Mouse (Mus musculus): ENCODE measurements around the gene Cdk8. TPM values are rescaled to one million over a fixed set of nuclear protein-coding genes. Genes with fewer than 3 reads are reported as not detected.

The Cdk8 gene
- polyA plus RNA-seq, 1 experiment from 2014 or later, result 18.6 TPM

DNA sequence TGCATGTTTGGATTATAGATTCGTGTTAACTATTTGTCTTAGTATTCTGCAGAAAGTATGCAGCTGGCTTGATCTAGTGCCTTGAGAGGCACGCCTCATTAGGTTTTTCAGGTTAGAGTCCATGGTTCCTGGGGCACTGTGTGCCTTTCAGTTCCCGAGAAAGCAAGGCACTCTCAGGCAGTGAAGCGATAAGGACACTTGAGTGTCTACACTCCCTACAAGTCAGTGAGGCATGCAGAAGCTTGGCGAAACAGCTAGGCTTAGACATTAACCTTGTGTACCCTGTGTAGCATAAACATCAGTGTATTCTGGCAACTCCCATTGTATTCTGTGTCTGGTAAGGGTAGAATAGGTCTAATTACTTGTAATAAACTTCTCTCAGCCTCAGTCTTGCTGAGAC lies 25.5 kb upstream of the Cdk8 start:
- no peak for ATAC-seq (replicated peaks)
- Histone ChIP-seq H3K36me3 (peaks cover 85% of the 10 kb centered on the region), H3K4me2 (replicated peaks) (no peak overlapping the region), H3K27ac (replicated peaks) (no peak overlapping the region), H3K4me1 (no peaks in the 10 kb centered on the region), H3K27me3 (no peaks in the 10 kb centered on the region), H3K9me3 (no peaks in the 10 kb centered on the region), H3K9ac (replicated peaks) (no peak overlapping the region), H3K4me3 (no peak overlapping the region)
- 92% methylated on average over 5 of the region's 5 CpGs for WGBS

GRCm38 (mm10) chr5:146220501-146220878 lies 10.5 kb upstream of the Cdk8 start:
- H3K27ac ChIP-seq (replicated peaks), result peak overlapping the region; percentile 96
- H3K4me2 ChIP-seq (replicated peaks), result peak overlapping the region; percentile 67
- peak overlapping the region; percentile 86 for H3K4me3 ChIP-seq
- H3K36me3 ChIP-seq, result peaks cover 18% of the 10 kb centered on the region
- 6% methylated on average over 13 of the region's 13 CpGs for WGBS
- H3K9me3 ChIP-seq, result no peaks in the 10 kb centered on the region
- peaks cover 23% of the 10 kb centered on the region for H3K4me1 ChIP-seq
- no peaks in the 10 kb centered on the region for H3K27me3 ChIP-seq
- H3K9ac ChIP-seq (replicated peaks), result peak overlapping the region; percentile 83
- peak; percentile 65 for ATAC-seq (replicated peaks)

DNA sequence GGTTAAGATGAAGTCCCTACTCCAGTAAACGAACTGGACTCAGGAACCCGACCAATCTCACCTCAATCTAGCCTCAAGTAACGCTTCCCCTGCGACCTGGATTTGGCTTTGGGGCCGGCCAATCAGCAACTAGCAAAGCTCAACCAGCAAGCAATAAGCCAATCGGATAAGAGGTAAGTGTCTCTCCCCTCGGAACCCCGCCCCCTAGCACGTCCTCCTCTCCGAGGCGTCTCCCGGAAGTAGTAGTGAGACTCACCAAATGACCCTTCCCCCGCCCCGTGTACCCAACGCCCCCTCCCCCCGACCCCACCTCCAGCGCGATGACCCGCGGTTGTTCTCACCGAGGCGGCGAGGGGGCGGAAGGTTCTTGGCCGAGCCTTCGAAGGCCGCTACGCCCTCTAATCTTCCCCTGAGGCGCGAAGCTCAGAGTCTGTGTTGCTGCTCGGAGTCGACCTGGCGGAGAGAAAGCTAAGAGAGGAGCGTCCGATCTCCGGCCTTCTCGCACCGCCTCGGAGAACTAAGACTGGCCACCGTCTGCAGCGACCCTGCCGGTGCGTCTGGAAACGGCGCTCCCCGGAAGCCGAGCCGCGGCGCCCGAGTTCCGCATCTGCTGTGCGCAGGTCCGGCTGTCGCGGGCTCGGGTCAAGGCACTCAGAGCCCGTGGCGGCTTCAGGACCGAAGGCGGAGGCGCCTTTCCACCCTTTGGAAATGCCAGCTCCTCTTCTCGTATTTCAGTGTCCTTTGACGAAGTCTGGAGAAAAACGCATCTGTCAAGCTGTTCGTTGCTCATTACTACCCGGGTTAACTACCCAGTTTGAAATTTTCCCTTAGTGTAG lies 9.9 kb upstream of the Cdk8 start, which contains the start of gene Rnf6:
Rnf6 (minus strand) TSS at position 677 of the 836 bp plus-strand sequence.
- peak within 1 kb of the TSS; percentile 96 for H3K27ac ChIP-seq (replicated peaks)
- ATAC-seq (replicated peaks), result peak; percentile 99
- H3K4me2 ChIP-seq (replicated peaks), result peak within 1 kb of the TSS; percentile 67
- H3K27me3 ChIP-seq, result no peaks in the 10 kb centered on the region
- H3K4me3 ChIP-seq, result peak within 1 kb of the TSS; percentile 86
- under 1% methylated on average over 66 of the region's 67 CpGs for WGBS
- peak within 1 kb of the TSS; percentile 83 for H3K9ac ChIP-seq (replicated peaks)
- peaks cover 12% of the 10 kb centered on the region for H3K36me3 ChIP-seq
- H3K9me3 ChIP-seq, result no peaks in the 10 kb centered on the region
- peaks cover 23% of the 10 kb centered on the region for H3K4me1 ChIP-seq

DNA sequence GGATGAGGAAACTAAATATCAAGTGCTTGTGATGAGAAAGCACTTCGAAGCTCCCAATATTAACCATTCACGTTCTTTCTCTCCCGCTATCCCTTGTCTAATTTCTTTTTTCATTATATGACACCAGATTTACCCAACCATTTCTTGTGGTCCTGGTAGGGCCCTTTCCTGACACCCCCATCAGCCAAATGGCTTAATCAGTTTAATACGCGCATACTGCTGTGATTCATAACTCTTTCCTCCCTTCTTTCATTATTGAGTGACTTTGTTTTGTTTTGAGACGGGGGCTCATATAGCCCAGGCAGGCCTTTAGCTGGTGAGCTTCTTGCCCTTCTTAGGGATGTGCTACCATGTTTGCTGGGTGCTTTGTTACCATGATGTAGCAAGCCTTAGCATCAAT lies 9.3 kb upstream of the Cdk8 start:
- peaks cover 23% of the 10 kb centered on the region for H3K4me1 ChIP-seq
- H3K27me3 ChIP-seq, result no peaks in the 10 kb centered on the region
- H3K36me3 ChIP-seq, result peaks cover 10% of the 10 kb centered on the region
- peak overlapping the region; percentile 86 for H3K4me3 ChIP-seq
- peak overlapping the region; percentile 96 for H3K27ac ChIP-seq (replicated peaks)
- no peaks in the 10 kb centered on the region for H3K9me3 ChIP-seq
- no peak for ATAC-seq (replicated peaks)
- WGBS, result 31% methylated on average over 6 of the region's 6 CpGs
- H3K4me2 ChIP-seq (replicated peaks), result peak overlapping the region; percentile 67
- H3K9ac ChIP-seq (replicated peaks), result peak overlapping the region; percentile 83

GRCm38 (mm10) chr5:146223786-146224185 lies 7.2 kb upstream of the Cdk8 start:
- Histone ChIP-seq H3K4me3 (no peak overlapping the region), H3K9ac (replicated peaks) (no peak overlapping the region), H3K27me3 (no peaks in the 10 kb centered on the region), H3K4me2 (replicated peaks) (no peak overlapping the region), H3K36me3 (peaks cover 2% of the 10 kb centered on the region), H3K27ac (replicated peaks) (no peak overlapping the region), H3K9me3 (no peaks in the 10 kb centered on the region), H3K4me1 (peaks cover 23% of the 10 kb centered on the region)
- 79% methylated on average over 5 of the region's 5 CpGs for WGBS
- no peak for ATAC-seq (replicated peaks)

DNA sequence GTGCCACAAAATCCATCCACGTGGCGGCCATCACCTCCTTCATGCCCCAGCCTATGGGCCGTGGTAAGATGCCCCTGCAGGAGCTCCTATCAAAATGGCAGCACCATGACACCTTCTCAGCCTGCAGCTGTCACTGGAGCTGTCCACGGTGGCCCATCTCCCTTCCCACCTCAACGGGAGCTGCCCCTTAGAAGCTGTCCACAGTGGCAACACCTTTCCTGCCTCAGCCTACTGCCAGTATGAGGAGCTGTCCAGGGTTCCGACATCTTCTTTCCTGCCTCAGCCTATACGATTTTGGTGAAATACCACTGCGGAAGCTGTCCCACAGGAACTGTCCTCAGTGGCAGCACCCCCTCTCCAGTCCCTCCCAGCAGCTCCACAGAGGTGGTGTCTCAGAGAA lies 3.5 kb upstream of the Cdk8 start:
- no peaks in the 10 kb centered on the region for H3K27me3 ChIP-seq
- peaks cover 5% of the 10 kb centered on the region for H3K4me1 ChIP-seq
- H3K9ac ChIP-seq (replicated peaks), result no peak overlapping the region
- H3K4me2 ChIP-seq (replicated peaks), result no peak overlapping the region
- no peak overlapping the region for H3K27ac ChIP-seq (replicated peaks)
- 87% methylated on average over 8 of the region's 8 CpGs for WGBS
- H3K9me3 ChIP-seq, result no peaks in the 10 kb centered on the region
- no peaks in the 10 kb centered on the region for H3K36me3 ChIP-seq
- H3K4me3 ChIP-seq, result no peak overlapping the region
- ATAC-seq (replicated peaks), result no peak

DNA sequence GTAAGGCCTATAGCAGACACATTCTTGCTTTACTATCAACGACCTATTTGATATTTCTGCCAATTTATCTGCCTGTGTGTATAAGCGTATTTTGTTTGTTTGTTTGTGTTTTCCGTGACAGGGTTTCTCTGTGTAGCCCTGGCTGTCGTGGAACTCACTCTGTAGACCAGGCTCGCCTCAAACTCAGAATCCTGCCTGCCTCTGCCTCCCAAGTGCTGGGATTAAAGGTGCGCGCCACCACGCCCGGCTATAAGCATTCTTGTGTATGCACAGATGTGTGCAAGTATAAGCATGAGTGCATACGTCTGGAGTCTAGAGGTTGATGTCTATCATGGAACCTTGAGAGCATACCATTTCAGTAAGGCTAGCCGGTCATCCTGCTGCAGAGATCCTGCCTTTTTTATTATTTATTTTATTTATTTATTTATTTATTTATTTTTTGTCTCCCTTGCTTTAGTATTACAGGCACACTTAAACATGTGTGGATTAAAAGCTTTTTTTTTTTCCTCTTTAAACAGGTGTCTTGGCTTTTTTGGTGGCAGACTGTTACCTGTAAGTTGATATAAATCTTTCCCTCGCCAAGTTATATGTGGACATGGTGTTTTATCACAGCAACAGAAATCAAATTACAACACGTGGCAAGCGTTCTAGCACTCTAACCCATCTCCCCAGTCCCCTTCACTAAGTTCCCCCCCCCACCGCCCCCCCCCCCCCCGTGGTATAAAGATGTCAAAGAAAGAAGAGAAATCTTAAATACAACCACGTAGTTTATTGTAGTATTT lies 970 bp upstream of the Cdk8 start:
- H3K27me3 ChIP-seq, result no peaks in the 10 kb centered on the region
- H3K27ac ChIP-seq (replicated peaks), result peak overlapping the region; percentile 99
- H3K4me3 ChIP-seq, result peak overlapping the region; percentile 94
- 57% methylated on average over 17 of the region's 17 CpGs for WGBS
- peaks cover 22% of the 10 kb centered on the region for H3K4me1 ChIP-seq
- no peaks in the 10 kb centered on the region for H3K36me3 ChIP-seq
- peak overlapping the region; percentile 67 for H3K9ac ChIP-seq (replicated peaks)
- H3K9me3 ChIP-seq, result no peaks in the 10 kb centered on the region
- H3K4me2 ChIP-seq (replicated peaks), result peak overlapping the region; percentile 51
- peak; percentile 0; the same call in 1 of the 2 replicates for ATAC-seq (replicated peaks)

DNA sequence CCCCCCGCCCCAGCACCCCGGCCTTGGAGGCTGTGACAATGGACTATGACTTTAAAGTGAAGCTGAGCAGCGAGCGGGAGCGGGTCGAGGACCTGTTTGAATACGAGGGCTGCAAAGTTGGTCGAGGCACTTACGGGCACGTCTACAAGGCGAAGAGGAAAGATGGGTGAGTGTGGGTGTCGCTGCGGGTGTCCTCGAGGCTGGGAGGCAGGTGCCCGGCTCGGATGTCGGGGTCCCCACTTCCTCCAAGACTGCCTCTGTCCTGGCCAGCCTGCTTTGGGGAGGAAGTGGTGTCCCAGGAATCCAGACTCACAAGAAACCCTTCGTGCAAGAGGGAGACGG lies 596 bp downstream of the Cdk8 start:
- Histone ChIP-seq H3K9ac (replicated peaks) (peak overlapping the region; percentile 67), H3K27ac (replicated peaks) (peak overlapping the region; percentile 99), H3K4me2 (replicated peaks) (peak overlapping the region; percentile 79), H3K9me3 (no peaks in the 10 kb centered on the region), H3K27me3 (no peaks in the 10 kb centered on the region), H3K36me3 (no peaks in the 10 kb centered on the region), H3K4me3 (peak overlapping the region; percentile 94), H3K4me1 (peaks cover 30% of the 10 kb centered on the region)
- WGBS, result 0% methylated on average over 19 of the region's 19 CpGs
- no peak for ATAC-seq (replicated peaks)

DNA sequence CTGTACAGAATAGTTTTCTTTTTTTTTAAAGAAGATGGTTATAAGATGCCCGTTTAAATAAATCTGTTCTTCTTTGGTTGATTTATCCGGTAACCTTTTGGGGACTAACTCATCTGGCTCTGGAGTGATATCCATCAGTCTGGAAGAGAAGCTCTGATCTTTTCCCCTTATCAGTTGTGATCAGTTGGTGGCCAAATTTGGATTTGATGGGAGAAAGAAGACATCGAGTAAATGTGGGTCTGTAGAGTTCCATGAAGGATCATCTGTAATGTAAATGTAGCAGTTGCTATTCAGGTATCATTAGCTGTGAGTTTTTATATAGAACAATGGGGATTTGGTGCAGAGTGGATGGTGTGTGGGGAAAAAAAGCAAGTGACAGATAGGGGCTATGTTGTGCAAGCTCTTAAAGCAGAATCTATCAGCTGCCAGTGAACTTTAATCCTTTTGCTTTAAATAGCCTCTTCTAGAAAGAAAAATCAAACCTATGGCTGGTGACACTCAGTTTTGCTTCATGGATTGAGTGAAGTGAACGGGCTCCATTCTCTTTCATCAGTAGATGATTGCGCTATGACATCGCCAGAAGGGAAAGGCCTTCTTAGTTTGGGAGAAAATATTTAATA lies 1.1 kb downstream of the Cdk8 start:
- H3K4me1 ChIP-seq, result peaks cover 35% of the 10 kb centered on the region
- H3K4me3 ChIP-seq, result peak overlapping the region; percentile 94
- H3K36me3 ChIP-seq, result no peaks in the 10 kb centered on the region
- peak overlapping the region; percentile 79 for H3K4me2 ChIP-seq (replicated peaks)
- no peaks in the 10 kb centered on the region for H3K9me3 ChIP-seq
- no peaks in the 10 kb centered on the region for H3K27me3 ChIP-seq
- H3K27ac ChIP-seq (replicated peaks), result 0 out of 2 replicates have a peak overlapping the region, but pooled peaks have one; percentile 1
- WGBS, result 25% methylated on average over 6 of the region's 6 CpGs
- no peak for ATAC-seq (replicated peaks)
- peak overlapping the region; percentile 67 for H3K9ac ChIP-seq (replicated peaks)

DNA sequence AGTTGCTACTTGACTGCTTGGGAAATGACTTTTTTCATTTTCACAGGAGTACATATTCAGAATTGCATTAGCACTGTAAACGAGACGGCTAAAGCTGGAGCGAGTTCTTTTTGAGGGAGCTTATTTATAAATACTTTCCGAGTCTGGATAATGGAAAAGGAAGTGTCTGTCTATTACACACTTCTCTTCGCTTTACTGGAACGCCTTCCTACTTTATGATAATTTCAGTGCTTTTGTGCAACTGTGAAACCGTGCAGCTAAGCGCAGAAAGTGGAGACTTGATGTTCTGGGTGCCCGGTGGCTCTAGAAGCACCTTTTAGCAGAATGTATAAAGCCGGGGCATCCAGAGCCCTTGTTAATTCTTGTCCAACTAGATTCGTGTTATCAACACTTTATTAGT lies 1.8 kb downstream of the Cdk8 start:
- Histone ChIP-seq H3K9me3 (no peaks in the 10 kb centered on the region), H3K4me1 (peaks cover 35% of the 10 kb centered on the region), H3K4me3 (peak overlapping the region; percentile 94), H3K36me3 (no peaks in the 10 kb centered on the region), H3K27ac (replicated peaks) (no peak overlapping the region; the same call in 1 of the 2 replicates), H3K4me2 (replicated peaks) (peak overlapping the region; percentile 79), H3K27me3 (no peaks in the 10 kb centered on the region), H3K9ac (replicated peaks) (peak overlapping the region; percentile 67; the same call in 1 of the 2 replicates)
- 51% methylated on average over 11 of the region's 11 CpGs for WGBS
- no peak for ATAC-seq (replicated peaks)

- Histone ChIP-seq H3K27me3 (no peaks in the 10 kb centered on the region), H3K4me1 (peaks cover 35% of the 10 kb centered on the region), H3K36me3 (no peaks in the 10 kb centered on the region), H3K9ac (replicated peaks) (no peak overlapping the region), H3K27ac (replicated peaks) (no peak overlapping the region), H3K9me3 (no peaks in the 10 kb centered on the region), H3K4me2 (replicated peaks) (no peak overlapping the region), H3K4me3 (no peak overlapping the region)
- ATAC-seq (replicated peaks), result no peak
- WGBS, result 77% methylated on average over 1 of the region's 1 CpGs
Observed at GRCm38 (mm10) chr5:146234336-146234735, 3.3 kb downstream of the Cdk8 start.

- no peaks in the 10 kb centered on the region for H3K36me3 ChIP-seq
- WGBS, result 90% methylated on average over 10 of the region's 10 CpGs
- H3K27me3 ChIP-seq, result no peaks in the 10 kb centered on the region
- ATAC-seq (replicated peaks), result no peak
- H3K9me3 ChIP-seq, result no peaks in the 10 kb centered on the region
- H3K4me3 ChIP-seq, result no peak overlapping the region
- no peak overlapping the region for H3K4me2 ChIP-seq (replicated peaks)
- H3K27ac ChIP-seq (replicated peaks), result no peak overlapping the region
- no peak overlapping the region for H3K9ac ChIP-seq (replicated peaks)
- peaks cover 23% of the 10 kb centered on the region for H3K4me1 ChIP-seq
Observed at GRCm38 (mm10) chr5:146238274-146238673, 7.2 kb downstream of the Cdk8 start.

Measured in forebrain, embryonic 15.5 days (tissue).